Mouse (Mus musculus) testis, adult 2 months (tissue): ENCODE results near the gene Ms4a14.

Source experiments
- CTCF ChIP-seq: fragments of 200-500 bp; IDR thresholded peaks from 2 replicates; pipeline ENCODE4 v1.5.1; 2012; ENCODE audit warnings: low read depth, mild to moderate bottlenecking, inconsistent platforms, low read length, moderate library complexity; ENCODE audit not compliant: control insufficient read depth, insufficient read depth, insufficient replicate concordance
- POLR2A ChIP-seq: fragments of 200-500 bp; IDR thresholded peaks from 2 replicates; pipeline ENCODE4 v1.6.1; 2012; ENCODE audit warnings: low read depth, mild to moderate bottlenecking, inconsistent platforms, low read length, moderate library complexity; ENCODE audit not compliant: control insufficient read depth

- TF ChIP-seq CTCF: no peak
- no peak for TF ChIP-seq POLR2A
Measured at GRCm38 (mm10) chr19:11276431-11276830, 37.8 kb downstream of the Ms4a14 start.
